Mouse (Mus musculus) C2C12 (cell line): Measurements from ENCODE around the gene Ppp2r5c. TPM values are rescaled to one million over a fixed set of nuclear protein-coding genes. Genes with fewer than 3 reads are reported as not detected.

Experiments used
- H3K27me3 ChIP-seq: one replicate; pipeline ENCODE4 v1.6.1; 2011; ENCODE audit not compliant: control insufficient read depth, insufficient read depth, insufficient read length
- H3K36me3 ChIP-seq: one replicate; pipeline ENCODE4 v1.6.1; 2011; ENCODE audit not compliant: control insufficient read depth, insufficient read depth
- H3K4me3 ChIP-seq: one replicate; pipeline ENCODE4 v1.5.1; 2011; ENCODE audit warnings: mild to moderate bottlenecking, control low read depth; ENCODE audit not compliant: poor library complexity, insufficient read depth, severe bottlenecking
- H3K79me2 ChIP-seq: one replicate; pipeline ENCODE4 v1.6.1; 2011; ENCODE audit not compliant: control insufficient read depth, insufficient read depth
- H3K79me3 ChIP-seq: one replicate; pipeline ENCODE4 v1.6.1; 2011; ENCODE audit warnings: low read depth, control low read depth
- H3ac ChIP-seq: one replicate; pipeline ENCODE3; 2011; ENCODE audit warnings: low read depth; ENCODE audit not compliant: control insufficient read depth, insufficient read length
- CEBPB ChIP-seq: IDR thresholded peaks from one replicate; pipeline ENCODE4 v1.6.1; 2011; ENCODE audit warnings: low read depth, mild to moderate bottlenecking, control low read depth, moderate library complexity
- CTCF ChIP-seq: IDR thresholded peaks from one replicate; pipeline ENCODE4 v1.5.1; 2011; ENCODE audit not compliant: control insufficient read depth, insufficient read depth, insufficient read length
- FOSL1 ChIP-seq: IDR thresholded peaks from one replicate; pipeline ENCODE4 v1.8.0; 2011; ENCODE audit warnings: mild to moderate bottlenecking, low read length; ENCODE audit not compliant: poor library complexity, insufficient read depth, severe bottlenecking
- MAX ChIP-seq: IDR thresholded peaks from one replicate; pipeline ENCODE4 v1.6.1; 2011; ENCODE audit warnings: mild to moderate bottlenecking, control low read depth
- MYOD1 ChIP-seq: IDR thresholded peaks from one replicate; pipeline ENCODE4 v1.6.1; 2011; ENCODE audit warnings: low read depth; ENCODE audit not compliant: control insufficient read depth, insufficient read length
- MYOG ChIP-seq: IDR thresholded peaks from one replicate; pipeline ENCODE4 v1.6.1; 2011; ENCODE audit not compliant: control insufficient read depth, insufficient read length; ENCODE audit errors: extremely low read depth
- USF1 ChIP-seq: IDR thresholded peaks from one replicate; pipeline ENCODE4 v1.6.1; 2011; ENCODE audit warnings: low read depth, mild to moderate bottlenecking, control low read depth, moderate library complexity
- polyA plus RNA-seq: library from polyadenylated mRNA; unstranded; fragments of >200 nt; fragmentation: generic; extraction: Trizol; gene quantifications from one replicate; pipeline ENCODE4 v1.2.1, GENCODE M21; 2012; ENCODE audit warnings: missing spikeins

Ppp2r5c gene
- polyA plus RNA-seq, 1 experiment, result 35.5 TPM

GRCm38 (mm10) chr12:110533151-110533550 is 86.2 kb downstream of the Ppp2r5c start:
- no peaks in the 10 kb centered on the region for H3K27me3 ChIP-seq
- no peak overlapping the region for H3ac ChIP-seq
- H3K4me3 ChIP-seq, result no peak overlapping the region
- peaks cover 44% of the 10 kb centered on the region for H3K79me2 ChIP-seq
- peaks cover 6% of the 10 kb centered on the region for H3K79me3 ChIP-seq
- TF ChIP-seq MAX (no peak), FOSL1 (no peak), CTCF (no peak), MYOG (no peak), MYOD1 (no peak), CEBPB (no peak), USF1 (no peak)
- H3K36me3 ChIP-seq, result no peaks in the 10 kb centered on the region

DNA sequence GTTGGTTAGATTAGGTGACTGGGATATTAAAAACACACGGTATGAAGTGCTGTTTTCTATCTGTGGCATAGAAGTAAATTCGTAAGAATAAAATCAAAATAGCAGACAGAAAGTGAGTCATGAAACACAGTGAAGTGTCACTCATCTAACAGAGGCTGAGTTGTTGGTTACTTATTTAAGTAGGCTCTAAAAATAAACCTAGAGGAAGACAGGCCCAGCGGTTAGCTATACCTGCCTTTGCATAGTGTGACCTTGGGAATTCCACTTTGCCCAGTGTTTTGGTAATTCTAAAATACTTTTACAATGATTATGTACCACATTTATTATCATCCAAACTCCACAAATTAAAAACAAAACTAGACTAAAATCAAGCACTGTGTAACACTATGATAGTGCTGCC is 86.9 kb downstream of the Ppp2r5c start:
- H3K27me3 ChIP-seq, result no peaks in the 10 kb centered on the region
- peaks cover 6% of the 10 kb centered on the region for H3K79me3 ChIP-seq
- no peak overlapping the region for H3K4me3 ChIP-seq
- H3ac ChIP-seq, result no peak overlapping the region
- H3K79me2 ChIP-seq, result peaks cover 44% of the 10 kb centered on the region
- H3K36me3 ChIP-seq, result no peaks in the 10 kb centered on the region
- TF ChIP-seq MYOD1, result no peak
- no peak for TF ChIP-seq MYOG
- TF ChIP-seq MAX, result no peak

DNA sequence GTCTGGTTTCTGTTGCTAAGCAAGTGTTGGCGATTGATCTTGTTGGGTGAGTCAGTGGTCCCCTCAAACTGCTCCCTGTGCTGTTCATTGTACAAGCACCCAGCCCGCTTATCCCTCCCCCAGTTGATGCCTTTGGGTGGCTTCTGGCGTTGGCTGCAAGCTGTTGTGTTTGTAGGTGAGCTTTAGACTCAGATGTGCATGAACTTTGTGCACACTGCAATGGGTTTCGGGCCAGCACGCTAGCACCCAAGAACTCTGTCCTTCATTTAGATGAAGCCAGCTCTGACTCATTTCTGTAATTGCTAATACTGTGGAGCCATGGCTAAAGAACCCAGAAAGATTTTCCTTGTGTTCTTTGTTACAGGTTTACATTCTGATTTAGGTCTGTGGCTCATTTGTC is 88.4 kb downstream of the Ppp2r5c start:
- TF ChIP-seq CEBPB, result no peak
- no peak for TF ChIP-seq USF1
- TF ChIP-seq CTCF, result no peak
- TF ChIP-seq MAX, result no peak
- TF ChIP-seq MYOG, result no peak
- TF ChIP-seq MYOD1, result no peak
- TF ChIP-seq FOSL1, result no peak
- Histone ChIP-seq H3K79me3 (peaks cover 10% of the 10 kb centered on the region), H3ac (no peak overlapping the region), H3K27me3 (no peaks in the 10 kb centered on the region), H3K79me2 (peaks cover 44% of the 10 kb centered on the region), H3K36me3 (no peaks in the 10 kb centered on the region), H3K4me3 (no peak overlapping the region)

- H3K4me3 ChIP-seq, result no peak overlapping the region
- no peak for TF ChIP-seq MYOG
- no peak for TF ChIP-seq MYOD1
- TF ChIP-seq FOSL1, result no peak
- TF ChIP-seq USF1, result no peak
- no peak for TF ChIP-seq MAX
- TF ChIP-seq CTCF, result no peak
- no peak for TF ChIP-seq CEBPB
- no peaks in the 10 kb centered on the region for H3K27me3 ChIP-seq
- no peak overlapping the region for H3ac ChIP-seq
- H3K36me3 ChIP-seq, result no peaks in the 10 kb centered on the region
- H3K79me3 ChIP-seq, result peaks cover 10% of the 10 kb centered on the region
- H3K79me2 ChIP-seq, result peaks cover 43% of the 10 kb centered on the region
Measured at GRCm38 (mm10) chr12:110537751-110538150, 90.8 kb downstream of the Ppp2r5c start.

DNA sequence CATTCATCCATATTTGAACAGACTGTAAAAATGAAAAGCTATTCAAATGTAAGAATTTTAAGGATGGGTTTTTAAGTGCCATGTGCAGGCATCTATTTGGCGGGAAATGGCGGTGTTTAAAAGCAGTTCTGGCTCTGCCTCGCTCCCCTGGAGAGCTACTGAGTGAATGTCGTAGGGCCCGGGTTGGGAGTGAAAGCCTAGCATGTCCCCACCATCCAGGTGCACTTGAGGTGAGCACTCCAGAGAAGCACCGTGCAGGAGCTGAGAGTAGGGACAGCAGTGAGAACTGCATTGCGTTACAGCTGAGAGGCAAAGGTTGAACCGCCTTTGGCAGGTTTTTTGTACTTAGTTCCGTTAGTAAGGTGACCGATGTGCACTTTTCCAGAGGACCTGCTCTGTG is 92.4 kb downstream of the Ppp2r5c start:
- H3K27me3 ChIP-seq, result no peaks in the 10 kb centered on the region
- no peak overlapping the region for H3ac ChIP-seq
- H3K36me3 ChIP-seq, result no peaks in the 10 kb centered on the region
- no peak for TF ChIP-seq CEBPB
- TF ChIP-seq MAX, result no peak
- TF ChIP-seq FOSL1, result no peak
- TF ChIP-seq MYOD1, result no peak
- TF ChIP-seq MYOG, result no peak
- TF ChIP-seq USF1, result no peak
- no peak for TF ChIP-seq CTCF
- H3K79me3 ChIP-seq, result peaks cover 10% of the 10 kb centered on the region
- no peak overlapping the region for H3K4me3 ChIP-seq
- peaks cover 33% of the 10 kb centered on the region for H3K79me2 ChIP-seq

GRCm38 (mm10) chr12:110539798-110540197 is 92.9 kb downstream of the Ppp2r5c start:
- Histone ChIP-seq H3K27me3 (no peaks in the 10 kb centered on the region), H3K4me3 (no peak overlapping the region), H3K79me2 (peaks cover 29% of the 10 kb centered on the region), H3K79me3 (peaks cover 10% of the 10 kb centered on the region), H3ac (no peak overlapping the region), H3K36me3 (no peaks in the 10 kb centered on the region)
- TF ChIP-seq MYOD1 (no peak), MAX (no peak), FOSL1 (no peak), MYOG (no peak), CEBPB (no peak), USF1 (no peak), CTCF (no peak)
